Mouse (Mus musculus) MEL (cell line): ENCODE results near the gene Slc30a2. TPM values are rescaled to one million over a fixed set of nuclear protein-coding genes. Genes with fewer than 3 reads are reported as not detected.
A peak's percentile ranks its signal among the peaks of the same experiment; 100 is the strongest.
"Not testable (repeated sequence)": the region's sequence is repeated elsewhere in the genome, so short reads cannot be mapped to it uniquely, and the experiment has no call there.

ENCODE experiments used
- DNase-seq: peaks from one replicate; pipeline ENCODE4 v3.0.0; 2011; ENCODE audit warnings: low read depth, low spot score
- H3K27ac ChIP-seq: 2 replicates; pipeline ENCODE4 v1.5.1; 2012; ENCODE audit warnings: low read depth, mild to moderate bottlenecking, control low read depth, low read length, moderate library complexity; ENCODE audit not compliant: control insufficient read depth
- H3K27me3 ChIP-seq, 2 experiments: fragments of 150-350 bp in 1 of 2; sonication (generic) in 1 of 2; 2 replicates each; pipeline ENCODE4 v1.6.1; 2012; ENCODE audit warnings: low read length in 2 of 2, mild to moderate bottlenecking in 2 of 2, improper control_type of control experiment in 1 of 2, moderate library complexity in 1 of 2; ENCODE audit not compliant: insufficient read depth in 2 of 2, control insufficient read depth in 1 of 2
- H3K36me3 ChIP-seq, 2 experiments: 2 replicates each; pipeline ENCODE4 v1.6.1; 2012 to 2014; ENCODE audit warnings: low read length in 2 of 2, improper control_type of control experiment in 1 of 2, inconsistent platforms in 1 of 2, mild to moderate bottlenecking in 1 of 2; ENCODE audit not compliant: insufficient read depth in 2 of 2, control insufficient read depth in 1 of 2
- H3K4me1 ChIP-seq, 2 experiments: fragments of 150-350 bp in 1 of 2; sonication (generic) in 1 of 2; 2 replicates each; pipeline ENCODE4 v1.6.1; 2012; ENCODE audit warnings: low read length in 2 of 2, improper control_type of control experiment in 1 of 2, mild to moderate bottlenecking in 1 of 2; ENCODE audit not compliant: insufficient read depth in 2 of 2, control insufficient read depth in 1 of 2
- H3K4me3 ChIP-seq, 2 experiments: fragments of 150-350 bp in 1 of 2; sonication (generic) in 1 of 2; 2 replicates each; pipeline ENCODE4 v1.5.1; 2012; ENCODE audit warnings: low read depth in 2 of 2, low read length in 2 of 2, mild to moderate bottlenecking in 2 of 2, moderate library complexity in 2 of 2, control low read depth in 1 of 2, improper control_type of control experiment in 1 of 2; ENCODE audit not compliant: control insufficient read depth in 1 of 2, insufficient read depth in 1 of 2
- H3K79me2 ChIP-seq: 2 replicates; pipeline ENCODE4 v1.6.1; 2012; ENCODE audit warnings: mild to moderate bottlenecking, low read length, moderate library complexity; ENCODE audit not compliant: control insufficient read depth, poor library complexity, insufficient read depth
- H3K9ac ChIP-seq: 2 replicates; pipeline ENCODE4 v1.6.1; 2012; ENCODE audit warnings: low read depth, mild to moderate bottlenecking, control low read depth, low read length, moderate library complexity; ENCODE audit not compliant: control insufficient read depth, poor library complexity, severe bottlenecking
- H3K9me3 ChIP-seq: fragments of 150-350 bp; sonication (generic); replicated peaks from 2 replicates; pipeline ENCODE4 v1.6.1; 2012; ENCODE audit warnings: mild to moderate bottlenecking, low read length, improper control_type of control experiment, moderate library complexity; ENCODE audit not compliant: insufficient read depth
- CHD1 ChIP-seq: IDR thresholded peaks from 2 replicates; pipeline ENCODE4 v1.6.1; 2012; ENCODE audit warnings: low read depth, mild to moderate bottlenecking, inconsistent platforms, low read length, improper control_type of control experiment
- CTCF ChIP-seq, 3 experiments: IDR thresholded peaks in 2 of 3; conservative IDR thresholded peaks in 1 of 3; 2 replicates each; pipeline ENCODE4 v1.5.1; 2011 to 2012; ENCODE audit warnings: low read length in 3 of 3, low read depth in 2 of 3, mild to moderate bottlenecking in 2 of 3, improper control_type of control experiment in 1 of 3, inconsistent platforms in 1 of 3, mixed read lengths in 1 of 3, moderate library complexity in 1 of 3; ENCODE audit not compliant: control insufficient read depth in 1 of 3, insufficient read depth in 1 of 3, poor library complexity in 1 of 3, severe bottlenecking in 1 of 3
- ETS1 ChIP-seq: IDR thresholded peaks from 2 replicates; pipeline ENCODE4 v1.6.1; 2012; ENCODE audit warnings: low read depth, mild to moderate bottlenecking, inconsistent platforms, low read length, improper control_type of control experiment, moderate library complexity
- GABPA ChIP-seq: IDR thresholded peaks from 2 replicates; pipeline ENCODE4 v1.6.1; 2012; ENCODE audit warnings: low read depth, mild to moderate bottlenecking, inconsistent platforms, low read length, improper control_type of control experiment, moderate library complexity
- MEF2A ChIP-seq: IDR thresholded peaks from 2 replicates; pipeline ENCODE4 v1.6.1; 2014; ENCODE audit warnings: low read depth, mild to moderate bottlenecking, inconsistent platforms, low read length, improper control_type of control experiment; ENCODE audit not compliant: poor library complexity, insufficient replicate concordance, severe bottlenecking; ENCODE audit errors: extremely low read depth
- MXI1 ChIP-seq: IDR thresholded peaks from 2 replicates; pipeline ENCODE4 v1.6.1; 2011; ENCODE audit warnings: mild to moderate bottlenecking, low read depth, low read length, improper control_type of control experiment
- MYB ChIP-seq: IDR thresholded peaks from 2 replicates; pipeline ENCODE4 v1.6.1; 2011; ENCODE audit warnings: mild to moderate bottlenecking, low read depth, low read length, improper control_type of control experiment
- POLR2AphosphoS2 ChIP-seq: IDR thresholded peaks from 2 replicates; pipeline ENCODE4 v1.6.1; 2011; ENCODE audit warnings: low read length, improper control_type of control experiment
- POLR2AphosphoS5 ChIP-seq: IDR thresholded peaks from 2 replicates; pipeline ENCODE4 v1.6.1; 2012; ENCODE audit warnings: low read depth, borderline replicate concordance, mild to moderate bottlenecking, inconsistent platforms, low read length, moderate library complexity, mixed read lengths
- RAD21 ChIP-seq: IDR thresholded peaks from 2 replicates; pipeline ENCODE4 v1.6.1; 2011; ENCODE audit warnings: mild to moderate bottlenecking, low read depth, low read length, improper control_type of control experiment
- SIN3A ChIP-seq: IDR thresholded peaks from 2 replicates; pipeline ENCODE4 v1.6.1; 2012; ENCODE audit warnings: low read length, improper control_type of control experiment, inconsistent platforms
- SMC3 ChIP-seq: IDR thresholded peaks from 2 replicates; pipeline ENCODE4 v1.6.1; 2011; ENCODE audit warnings: low read depth, low read length, improper control_type of control experiment
- USF1 ChIP-seq: IDR thresholded peaks from 2 replicates; pipeline ENCODE4 v1.6.1; 2014; ENCODE audit warnings: low read depth, mild to moderate bottlenecking, inconsistent platforms, low read length, improper control_type of control experiment, moderate library complexity
- USF2 ChIP-seq, 2 experiments: IDR thresholded peaks; 2 replicates each; pipeline ENCODE4 v1.6.1; 2011 to 2012; ENCODE audit warnings: improper control_type of control experiment in 2 of 2, low read length in 2 of 2, borderline replicate concordance in 1 of 2, inconsistent platforms in 1 of 2, low read depth in 1 of 2, mild to moderate bottlenecking in 1 of 2; ENCODE audit not compliant: insufficient read depth in 1 of 2
- ZNF384 ChIP-seq: IDR thresholded peaks from 2 replicates; pipeline ENCODE4 v1.6.1; 2012; ENCODE audit warnings: low read depth, mild to moderate bottlenecking, inconsistent platforms, low read length, improper control_type of control experiment
- polyA plus RNA-seq, 2 experiments: library from polyadenylated mRNA; stranded (reverse) in 1 of 2; unstranded in 1 of 2; fragments of >175 nt in 1 of 2; fragments of >200 nt in 1 of 2; gene quantifications; 2 replicates each; pipeline versions ENCODE4 v1.2.1 to v1.2.4; 2012; ENCODE audit warnings: low replicate concordance in 2 of 2, low read depth in 1 of 2; ENCODE audit not compliant: insufficient read length in 2 of 2, insufficient read depth in 1 of 2, missing spikeins in 1 of 2
- total RNA-seq: library from RNA; depleted of rRNA; stranded (reverse); fragments of 300-350 nt; gene quantifications from 2 replicates; pipeline ENCODE4 v1.2.3, GENCODE M21; 2012

Slc30a2 gene
- total and polyA plus RNA-seq, 3 experiments, result 0.39 to 0.54 TPM; not detected in 1

DNA sequence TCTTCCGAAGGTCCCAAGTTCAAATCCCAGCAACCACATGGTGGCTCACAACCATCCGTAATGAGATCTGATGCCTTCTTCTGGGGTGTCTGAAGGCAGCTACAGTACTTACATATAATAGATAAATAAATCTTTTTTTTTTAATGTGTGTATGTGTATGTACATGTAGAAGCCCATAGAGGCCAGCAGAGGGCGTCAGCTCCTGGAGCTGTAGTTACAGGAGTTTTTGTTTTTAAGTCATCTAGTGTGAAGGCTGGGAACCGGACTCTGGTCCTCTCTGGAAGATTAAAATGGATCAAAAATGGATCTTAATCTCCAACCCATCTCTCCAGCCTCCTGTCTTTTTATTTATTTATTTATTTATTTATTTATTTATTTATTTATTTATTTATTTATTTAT, 46.9 kb upstream of the Slc30a2 start:
- not testable (repeated sequence) for H3K9me3 ChIP-seq, H3K36me3 ChIP-seq, H3K27ac ChIP-seq, H3K4me3 ChIP-seq, H3K4me1 ChIP-seq, H3K9ac ChIP-seq, H3K27me3 ChIP-seq, H3K79me2 ChIP-seq
- DNase-seq, result peak; percentile 42
- TF ChIP-seq CTCF (IDR thresholded peaks at IDR 0.05 in 2 of 3, conservative IDR thresholded peaks at IDR 0.05 in 1 of 3; ENCODE audit: control insufficient read depth in 1 of 3, insufficient read depth in 1 of 3, low read depth in 2 of 3, low read length in 3 of 3, poor library complexity in 1 of 3, severe bottlenecking in 1 of 3) (peak in 2 of 3 experiments; percentile 29 to 31; a peak in 3 of 6 replicates), SMC3 (peak; percentile 32; the same call in 1 of the 2 replicates)

DNA sequence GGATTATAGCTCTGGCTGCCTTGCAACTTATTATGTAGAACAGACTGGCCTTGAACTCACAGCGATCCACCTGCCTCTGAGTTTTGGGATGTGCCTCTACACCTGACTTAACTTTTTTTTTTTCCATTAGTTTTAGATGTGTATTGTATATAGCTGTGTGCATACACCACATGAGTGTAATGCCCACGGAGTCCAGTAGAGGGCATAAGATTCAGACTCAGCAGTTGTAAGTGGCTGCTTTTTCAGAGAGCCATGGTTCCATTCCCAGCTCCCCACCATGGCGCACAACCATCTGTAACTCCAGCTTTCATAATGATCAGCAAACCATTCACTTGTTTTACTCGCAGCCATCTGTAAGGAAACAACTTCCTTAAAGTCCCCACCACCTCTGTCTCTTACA, 46.5 kb upstream of the Slc30a2 start:
- H3K9ac ChIP-seq, result no peak overlapping the region
- H3K9me3 ChIP-seq, result no peaks in the 10 kb centered on the region
- no peak overlapping the region for H3K4me3 ChIP-seq
- DNase-seq, result peak; percentile 48
- H3K4me1 ChIP-seq, result no peaks in the 10 kb centered on the region
- H3K27me3 ChIP-seq, result no peaks in the 10 kb centered on the region
- no peak for TF ChIP-seq USF2 (IDR thresholded peaks at IDR 0.05; ENCODE audit: borderline replicate concordance in 1 of 2, insufficient read depth in 1 of 2, low read depth in 1 of 2, low read length in 2 of 2)
- TF ChIP-seq CTCF (IDR thresholded peaks at IDR 0.05 in 2 of 3, conservative IDR thresholded peaks at IDR 0.05 in 1 of 3; ENCODE audit: control insufficient read depth in 1 of 3, insufficient read depth in 1 of 3, low read depth in 2 of 3, low read length in 3 of 3, poor library complexity in 1 of 3, severe bottlenecking in 1 of 3), result peak; percentile 5 to 38 (median 23); a peak in 4 of 6 replicates
- TF ChIP-seq, all 39 proteins: peak for 1
- no peak overlapping the region for H3K27ac ChIP-seq
- no peaks in the 10 kb centered on the region for H3K79me2 ChIP-seq
- no peaks in the 10 kb centered on the region for H3K36me3 ChIP-seq

DNA sequence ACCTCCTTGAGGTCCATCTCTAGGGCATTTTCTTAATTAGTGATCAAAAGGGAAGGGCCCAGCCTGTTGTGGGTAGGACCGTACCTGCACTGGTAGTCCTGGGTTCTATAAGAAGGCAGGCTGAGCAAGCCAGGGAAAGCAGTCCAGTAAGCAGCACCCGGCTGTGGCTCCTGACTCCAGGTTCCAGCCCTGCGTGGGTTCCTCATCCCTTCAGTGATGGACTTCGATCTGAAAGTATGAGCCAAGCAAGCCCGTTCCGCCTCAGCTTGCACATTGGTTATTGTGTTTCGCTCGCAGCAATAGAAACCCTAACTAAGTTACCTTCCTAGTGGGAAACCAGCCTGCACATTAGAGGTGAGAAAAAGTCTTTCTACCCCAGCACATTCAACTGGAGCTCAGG, 45.6 kb upstream of the Slc30a2 start:
- no peak overlapping the region for H3K27ac ChIP-seq

More for the DNA sequence above, 45.6 kb upstream of the Slc30a2 start:
- Histone ChIP-seq H3K36me3 (no peaks in the 10 kb centered on the region), H3K4me1 (no peaks in the 10 kb centered on the region), H3K9ac (no peak overlapping the region), H3K9me3 (no peaks in the 10 kb centered on the region), H3K4me3 (no peak overlapping the region), H3K27me3 (no peaks in the 10 kb centered on the region), H3K79me2 (no peaks in the 10 kb centered on the region)
- no peak for DNase-seq
- TF ChIP-seq ETS1 (no peak), USF2 (IDR thresholded peaks at IDR 0.05; ENCODE audit: borderline replicate concordance in 1 of 2, insufficient read depth in 1 of 2, low read depth in 1 of 2, low read length in 2 of 2) (no peak), POLR2AphosphoS5 (no peak), SIN3A (no peak), GABPA (no peak), RAD21 (no peak), MEF2A (no peak), CTCF (IDR thresholded peaks at IDR 0.05 in 2 of 3, conservative IDR thresholded peaks at IDR 0.05 in 1 of 3; ENCODE audit: control insufficient read depth in 1 of 3, insufficient read depth in 1 of 3, low read depth in 2 of 3, low read length in 3 of 3, poor library complexity in 1 of 3, severe bottlenecking in 1 of 3) (no peak), MYB (no peak), MXI1 (no peak), CHD1 (no peak), POLR2AphosphoS2 (no peak), USF1 (no peak), ZNF384 (no peak)
